Mouse (Mus musculus) kidney, postnatal 0 days (tissue): ENCODE measurements around the gene Rubcnl. TPM values are rescaled to one million over a fixed set of nuclear protein-coding genes. Genes with fewer than 3 reads are reported as not detected.

Experiments used
- ATAC-seq: fragments of 200-750 bp; cut with Nextera tagmentation; replicated peaks from 2 replicates; pipeline ENCODE4 v1.8.0; 2017; ENCODE audit warnings: low read depth, moderate number of reproducible peaks, moderate TSS enrichment, moderate library complexity; ENCODE audit not compliant: low FRiP score
- DNase-seq: peaks from one replicate; pipeline ENCODE4 v3.0.0-alpha.2; 2016; ENCODE audit warnings: low spot score
- H3K27ac ChIP-seq: fragments of 300-500 bp; sonication (generic); 2 replicates; pipeline ENCODE4 v1.5.1; 2014; ENCODE audit warnings: mild to moderate bottlenecking
- H3K27me3 ChIP-seq: fragments of 300-500 bp; sonication (generic); 2 replicates; pipeline ENCODE4 v1.6.1; 2014; ENCODE audit warnings: low read length, mixed read lengths; ENCODE audit not compliant: insufficient read depth
- H3K36me3 ChIP-seq: fragments of 300-500 bp; sonication (generic); 2 replicates; pipeline ENCODE4 v1.6.1; 2014; ENCODE audit warnings: low read length, mixed read lengths; ENCODE audit not compliant: insufficient read depth
- H3K4me1 ChIP-seq: fragments of 300-500 bp; sonication (generic); replicated peaks from 2 replicates; pipeline ENCODE4 v1.6.1; 2014; ENCODE audit warnings: antibody characterized with exemption, low read length, mixed read lengths; ENCODE audit not compliant: insufficient read depth
- H3K4me2 ChIP-seq: fragments of 300-500 bp; sonication (generic); 2 replicates; pipeline ENCODE4 v1.6.1; 2014; ENCODE audit warnings: mild to moderate bottlenecking, low read length, moderate library complexity, mixed read lengths
- H3K4me3 ChIP-seq: fragments of 300-500 bp; sonication (generic); replicated peaks from 2 replicates; pipeline ENCODE4 v1.5.1; 2014; ENCODE audit warnings: low read depth, low read length
- H3K9ac ChIP-seq: fragments of 300-500 bp; sonication (generic); 2 replicates; pipeline ENCODE4 v1.6.1; 2014; ENCODE audit warnings: low read depth, low read length
- H3K9me3 ChIP-seq: fragments of 300-500 bp; sonication (generic); replicated peaks from 2 replicates; pipeline ENCODE4 v1.6.1; 2016; ENCODE audit warnings: low read length, inconsistent platforms, mixed read lengths
- CTCF ChIP-seq: IDR thresholded peaks from 2 replicates; pipeline ENCODE4 v1.5.1; 2016; ENCODE audit warnings: antibody characterized with exemption, low read depth, mild to moderate bottlenecking, moderate library complexity
- WGBS: fragments of 180-500 bp; shearing (Covaris S2); extraction: QIAGEN DNeasy Blood & Tissue Kit; methylation state at CpG from one replicate; pipeline ENCODE4 v1.1.7; 2014; 5-methylcytosine and 5-hydroxymethylcytosine counted together
- polyA plus RNA-seq: library from polyadenylated mRNA; unstranded; fragments of >200 nt; fragmentation: Nextera tagmentation; extraction: Ambion mirVana; gene quantifications from 2 replicates; pipeline ENCODE4 v1.2.1, GENCODE M21; 2015

Rubcnl gene
- polyA plus RNA-seq, 1 experiment from 2014 or later, result 0.22 TPM

DNA sequence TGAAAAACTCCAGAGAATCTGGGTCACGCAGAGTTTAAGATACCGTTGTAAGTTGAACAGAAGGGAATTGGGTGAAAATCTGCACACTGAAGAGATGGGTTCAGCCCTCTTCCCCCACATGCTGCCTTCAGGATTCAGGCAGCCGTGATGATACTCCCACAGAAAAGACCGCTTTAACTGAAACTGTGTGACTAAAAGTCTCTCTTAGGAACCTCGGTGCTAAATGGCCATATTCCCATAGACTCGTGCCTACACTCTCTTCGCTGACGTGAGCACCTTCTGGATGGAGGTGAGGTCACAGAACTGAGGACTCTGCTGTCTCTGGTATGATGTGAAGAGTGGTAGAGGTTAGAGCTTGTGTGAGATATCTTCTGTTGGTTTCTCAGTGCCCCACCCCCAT is 48.1 kb downstream of the Rubcnl start:
- no peak overlapping the region for H3K4me2 ChIP-seq
- no peak overlapping the region for H3K4me3 ChIP-seq
- ATAC-seq (no peak), DNase-seq (no peak)
- H3K27me3 ChIP-seq, result no peaks in the 10 kb centered on the region
- 87% methylated on average over 8 of the region's 8 CpGs for WGBS
- H3K27ac ChIP-seq, result no peak overlapping the region
- no peaks in the 10 kb centered on the region for H3K4me1 ChIP-seq
- H3K9ac ChIP-seq, result no peak overlapping the region
- no peaks in the 10 kb centered on the region for H3K36me3 ChIP-seq
- H3K9me3 ChIP-seq, result no peaks in the 10 kb centered on the region
- no peak for TF ChIP-seq CTCF

DNA sequence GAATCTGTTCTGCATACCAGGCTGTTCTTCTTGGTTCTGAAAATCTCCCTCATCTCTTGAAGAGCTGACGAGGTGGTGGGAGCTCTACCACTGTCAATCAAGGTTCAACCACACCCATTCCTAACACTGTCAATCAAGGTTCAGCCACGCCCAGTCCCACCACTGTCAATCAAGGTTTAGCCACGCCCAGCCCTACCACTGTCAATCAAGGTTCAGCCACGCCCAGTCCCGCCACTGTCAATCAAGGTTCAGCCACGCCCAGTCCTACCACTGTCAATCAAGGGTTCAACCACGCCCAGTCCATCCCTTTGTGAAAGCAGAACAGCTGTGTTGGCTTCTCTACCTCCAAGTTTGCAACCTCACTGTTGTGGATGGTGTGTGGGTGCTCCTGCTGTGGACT is 48.7 kb downstream of the Rubcnl start:
- H3K36me3 ChIP-seq, result no peaks in the 10 kb centered on the region
- 79% methylated on average over 7 of the region's 7 CpGs for WGBS
- H3K4me1 ChIP-seq, result no peaks in the 10 kb centered on the region
- no peak overlapping the region for H3K27ac ChIP-seq
- no peaks in the 10 kb centered on the region for H3K27me3 ChIP-seq
- no peak overlapping the region for H3K4me3 ChIP-seq
- ATAC-seq, result no peak
- no peak for TF ChIP-seq CTCF
- H3K9ac ChIP-seq, result no peak overlapping the region
- DNase-seq, result no peak
- no peak overlapping the region for H3K4me2 ChIP-seq
- no peaks in the 10 kb centered on the region for H3K9me3 ChIP-seq

DNA sequence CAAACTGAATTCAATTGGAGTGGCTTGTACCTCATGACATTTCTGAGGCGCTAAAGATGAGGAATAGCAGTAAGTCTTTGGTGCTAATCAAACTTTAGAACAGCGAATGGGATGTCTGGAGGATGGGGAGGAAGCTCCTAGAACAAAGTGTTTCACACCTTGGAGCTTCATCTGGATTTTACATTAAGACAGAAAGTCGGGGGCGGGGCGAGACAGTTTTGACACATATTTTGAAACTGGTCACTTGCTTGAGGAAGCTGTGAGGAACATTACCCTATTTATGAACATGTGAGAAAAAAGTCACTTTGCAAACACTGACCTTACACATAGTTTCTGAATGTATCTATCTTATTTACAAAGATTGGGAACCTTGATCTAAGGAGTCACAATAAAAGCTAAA is 49.4 kb downstream of the Rubcnl start:
- no peak for TF ChIP-seq CTCF
- WGBS, result 96% methylated on average over 5 of the region's 5 CpGs

DNA sequence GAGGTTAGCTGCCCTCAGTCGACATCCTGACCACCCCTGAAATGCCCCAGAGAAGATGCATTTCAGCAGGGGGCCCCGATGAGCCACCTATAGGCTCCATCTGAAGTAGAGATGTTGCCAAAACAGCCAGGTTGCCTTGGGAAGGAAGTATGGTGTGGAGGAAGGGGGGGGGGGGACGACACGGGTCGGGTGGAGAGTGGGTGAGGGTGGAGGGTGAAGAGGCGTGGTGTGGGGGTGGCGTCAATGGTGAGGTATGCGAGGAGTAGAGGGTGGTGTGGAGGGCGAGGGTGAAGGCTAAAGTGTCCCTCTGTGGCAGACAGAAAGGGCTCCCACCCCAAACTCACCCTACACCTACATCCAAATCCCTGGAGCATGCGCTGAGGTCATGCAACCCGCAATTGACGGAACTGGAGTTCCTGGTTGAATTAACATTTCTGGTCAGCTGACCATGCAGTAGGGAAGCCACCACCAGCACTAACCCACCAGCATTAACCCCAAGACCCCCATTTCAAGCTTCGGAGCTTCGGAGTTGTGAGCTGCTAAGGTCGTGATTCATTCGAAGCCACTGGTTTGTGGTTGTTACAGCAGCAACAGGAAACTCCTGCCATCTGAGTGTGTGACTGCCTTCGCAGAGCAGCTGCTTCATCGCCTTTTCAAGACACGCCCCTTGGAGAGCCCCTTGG is 52.7 kb downstream of the Rubcnl start:
- no peak overlapping the region for H3K4me2 ChIP-seq
- H3K27me3 ChIP-seq, result no peaks in the 10 kb centered on the region
- no peak overlapping the region for H3K27ac ChIP-seq
- no peak; the same call in 1 of the 2 replicates for ATAC-seq
- no peaks in the 10 kb centered on the region for H3K9me3 ChIP-seq
- 69% methylated on average over 19 of the region's 19 CpGs for WGBS
- H3K4me1 ChIP-seq, result no peaks in the 10 kb centered on the region
- DNase-seq, result no peak
- H3K9ac ChIP-seq, result no peak overlapping the region
- H3K36me3 ChIP-seq, result no peaks in the 10 kb centered on the region
- no peak overlapping the region for H3K4me3 ChIP-seq
- TF ChIP-seq CTCF, result no peak

More for the DNA sequence above, 49.4 kb downstream of the Rubcnl start:
- no peak overlapping the region for H3K27ac ChIP-seq
- no peaks in the 10 kb centered on the region for H3K4me1 ChIP-seq
- ATAC-seq (no peak), DNase-seq (no peak)
- no peak overlapping the region for H3K4me2 ChIP-seq
- no peak overlapping the region for H3K9ac ChIP-seq
- H3K9me3 ChIP-seq, result no peaks in the 10 kb centered on the region
- no peak overlapping the region for H3K4me3 ChIP-seq
- H3K27me3 ChIP-seq, result no peaks in the 10 kb centered on the region
- no peaks in the 10 kb centered on the region for H3K36me3 ChIP-seq

DNA sequence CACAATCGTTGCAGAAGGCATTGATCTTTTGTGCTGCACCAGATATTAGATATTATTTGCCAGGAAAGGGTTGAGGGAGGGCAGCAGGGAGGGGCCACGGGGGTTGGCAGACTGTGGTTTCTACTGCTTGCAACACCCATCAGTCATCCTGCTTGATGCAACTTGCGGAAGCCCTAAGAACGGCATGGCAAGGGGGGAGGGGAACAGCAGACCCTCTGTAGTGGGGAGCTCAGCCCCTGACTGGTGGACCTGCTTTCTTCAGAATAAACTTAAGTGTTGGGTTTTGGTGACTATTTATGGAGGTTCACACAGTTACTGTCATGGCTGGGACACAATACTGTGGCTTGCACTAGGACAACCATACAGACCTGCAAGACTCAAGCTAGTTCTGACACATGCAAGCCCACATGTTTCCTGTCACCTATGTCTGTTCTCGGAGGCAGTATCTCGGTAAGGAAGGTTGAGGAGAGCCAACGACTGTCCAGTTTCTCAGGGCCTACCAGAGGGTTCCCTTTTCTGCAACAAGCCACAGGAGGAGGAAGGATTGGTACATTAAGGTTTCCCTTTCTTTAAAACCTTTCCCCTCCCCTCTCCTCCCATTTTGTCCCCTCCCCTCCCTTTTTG is 53.6 kb downstream of the Rubcnl start:
- DNase-seq, result no peak
- H3K9ac ChIP-seq, result no peak overlapping the region

DNA sequence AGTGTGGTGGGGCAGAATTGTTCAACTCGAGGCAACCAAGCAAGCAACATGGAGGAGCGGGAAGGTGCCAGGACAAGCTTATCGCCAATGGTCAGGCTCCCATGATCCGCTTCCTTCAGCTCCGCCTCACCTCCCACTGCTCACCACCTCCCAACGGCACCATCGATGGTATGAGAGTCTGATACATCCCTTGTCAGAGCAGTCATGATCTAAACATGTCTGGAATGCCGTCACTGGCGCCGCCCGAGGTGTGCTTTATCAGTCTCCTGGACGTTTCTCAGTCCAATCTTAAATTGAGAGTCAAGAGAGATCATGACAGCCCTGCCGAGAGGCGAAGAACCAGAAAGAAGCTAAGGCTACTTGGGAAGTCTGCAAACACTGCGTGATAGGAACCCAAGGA is 55.3 kb downstream of the Rubcnl start:
- H3K9me3 ChIP-seq, result no peaks in the 10 kb centered on the region
- ATAC-seq (no peak), DNase-seq (no peak)
- no peak overlapping the region for H3K4me2 ChIP-seq
- WGBS, result 88% methylated on average over 15 of the region's 15 CpGs
- no peak overlapping the region for H3K27ac ChIP-seq
- H3K27me3 ChIP-seq, result no peaks in the 10 kb centered on the region
- H3K4me1 ChIP-seq, result no peaks in the 10 kb centered on the region
- H3K4me3 ChIP-seq, result no peak overlapping the region
- no peak overlapping the region for H3K9ac ChIP-seq
- H3K36me3 ChIP-seq, result no peaks in the 10 kb centered on the region
- no peak for TF ChIP-seq CTCF

More for the DNA sequence above, 53.6 kb downstream of the Rubcnl start:
- Histone ChIP-seq H3K4me3 (no peak overlapping the region), H3K4me1 (no peaks in the 10 kb centered on the region), H3K9me3 (no peaks in the 10 kb centered on the region), H3K36me3 (no peaks in the 10 kb centered on the region), H3K27me3 (no peaks in the 10 kb centered on the region), H3K27ac (no peak overlapping the region), H3K4me2 (no peak overlapping the region)
- 72% methylated on average over 7 of the region's 7 CpGs for WGBS
- ATAC-seq, result no peak
- TF ChIP-seq CTCF, result no peak
